Mouse (Mus musculus): ENCODE measurements around the gene Wnt9a. TPM values are rescaled to one million over a fixed set of nuclear protein-coding genes. Genes with fewer than 3 reads are reported as not detected.

The Wnt9a gene
- polyA plus RNA-seq, 1 experiment from 2014 or later = 0.32 TPM

Small RNA genes within 50 kb of the gene (microRNA-seq; reads per million reads assigned to microRNA genes)
- gene Gm24756 = not detected

Other genes with a start within 250 kb of the Wnt9a start
- gene Obscn, start 170.5 kb upstream of the Wnt9a start, polyA plus RNA-seq (2016; fragmentation: Nextera tagmentation; extraction: Ambion mirVana) = 0.42 and 0.51 TPM in 2 replicates
- 14.2 and 14.5 TPM in 2 replicates for gene Iba57, start 143.2 kb upstream of the Wnt9a start, polyA plus RNA-seq (2016; fragmentation: Nextera tagmentation; extraction: Ambion mirVana)
- 0.10 and 0.14 TPM in 2 replicates for gene Gjc2, start 123.7 kb upstream of the Wnt9a start, polyA plus RNA-seq (2016; fragmentation: Nextera tagmentation; extraction: Ambion mirVana)
- 73.7 and 81.3 TPM in 2 replicates for gene Guk1, start 114.7 kb upstream of the Wnt9a start, polyA plus RNA-seq (2016; fragmentation: Nextera tagmentation; extraction: Ambion mirVana)
- 78.3 and 82.8 TPM in 2 replicates for gene Mrpl55, start 104.4 kb upstream of the Wnt9a start, polyA plus RNA-seq (2016; fragmentation: Nextera tagmentation; extraction: Ambion mirVana)
- gene 2310033P09Rik, start 98.6 kb upstream of the Wnt9a start, polyA plus RNA-seq (2016; fragmentation: Nextera tagmentation; extraction: Ambion mirVana) = 25.1 and 26.6 TPM in 2 replicates
- gene Arf1, start 78.7 kb upstream of the Wnt9a start, polyA plus RNA-seq (2016; fragmentation: Nextera tagmentation; extraction: Ambion mirVana) = 341 TPM in 2 replicates
- 0.06 TPM in 1 of 2 replicates, not detected in the other for gene Wnt3a, start 16.2 kb upstream of the Wnt9a start, polyA plus RNA-seq (2016; fragmentation: Nextera tagmentation; extraction: Ambion mirVana)
- gene Prss38, start 68.7 kb downstream of the Wnt9a start, polyA plus RNA-seq (2016; fragmentation: Nextera tagmentation; extraction: Ambion mirVana) = not detected in 2 replicates
- 7.5 and 7.7 TPM in 2 replicates for gene Jmjd4, start 143.1 kb downstream of the Wnt9a start, polyA plus RNA-seq (2016; fragmentation: Nextera tagmentation; extraction: Ambion mirVana)
- 34.4 and 35.8 TPM in 2 replicates for gene Snap47, start 144.3 kb downstream of the Wnt9a start, polyA plus RNA-seq (2016; fragmentation: Nextera tagmentation; extraction: Ambion mirVana)
- 1.3 and 1.7 TPM in 2 replicates for gene Zfp867, start 165.5 kb downstream of the Wnt9a start, polyA plus RNA-seq (2016; fragmentation: Nextera tagmentation; extraction: Ambion mirVana)
- gene Zkscan17, start 219.8 kb downstream of the Wnt9a start, polyA plus RNA-seq (2016; fragmentation: Nextera tagmentation; extraction: Ambion mirVana) = 8.6 and 9.1 TPM in 2 replicates
- gene Nlrp3, start 234.6 kb downstream of the Wnt9a start, polyA plus RNA-seq (2016; fragmentation: Nextera tagmentation; extraction: Ambion mirVana) = 0.41 and 0.43 TPM in 2 replicates

All from liver, embryonic 12.5 days (tissue).